Mouse (Mus musculus) erythroblast, embryonic 14.5 days (primary cell): ENCODE data around the gene Traf4. TPM values are rescaled to one million over a fixed set of nuclear protein-coding genes. Genes with fewer than 3 reads are reported as not detected.

Experiments
- H3K27me3 ChIP-seq: 2 replicates; pipeline ENCODE4 v1.6.1; 2012; ENCODE audit warnings: inconsistent platforms; ENCODE audit not compliant: control insufficient read depth
- H3K36me3 ChIP-seq: 2 replicates; pipeline ENCODE4 v1.6.1; 2012; ENCODE audit warnings: mild to moderate bottlenecking, inconsistent platforms; ENCODE audit not compliant: control insufficient read depth
- H3K4me1 ChIP-seq: 2 replicates; pipeline ENCODE4 v1.6.1; 2012; ENCODE audit warnings: inconsistent platforms; ENCODE audit not compliant: control insufficient read depth
- H3K4me3 ChIP-seq: replicated peaks from 2 replicates; pipeline ENCODE3; 2012; ENCODE audit warnings: moderate library complexity, mild to moderate bottlenecking, inconsistent platforms
- H3K9me3 ChIP-seq: 2 replicates; pipeline ENCODE4 v1.6.1; 2012; ENCODE audit warnings: low read length, inconsistent platforms, mixed read lengths; ENCODE audit not compliant: control insufficient read depth
- GATA1 ChIP-seq: IDR thresholded peaks from 2 replicates; pipeline ENCODE4 v1.6.1; 2012; ENCODE audit warnings: low read length, inconsistent platforms, mixed read lengths
- TAL1 ChIP-seq: IDR thresholded peaks from 3 replicates; pipeline ENCODE4 v1.6.1; 2012; ENCODE audit warnings: low read length, inconsistent platforms, mixed read lengths
- polyA plus RNA-seq: library from polyadenylated mRNA; stranded (reverse); fragments of >175 nt; gene quantifications from 2 replicates; pipeline ENCODE4 v1.2.3, GENCODE M21; 2012

Traf4 gene
- polyA plus RNA-seq, 1 experiment, result 7.2 TPM

DNA sequence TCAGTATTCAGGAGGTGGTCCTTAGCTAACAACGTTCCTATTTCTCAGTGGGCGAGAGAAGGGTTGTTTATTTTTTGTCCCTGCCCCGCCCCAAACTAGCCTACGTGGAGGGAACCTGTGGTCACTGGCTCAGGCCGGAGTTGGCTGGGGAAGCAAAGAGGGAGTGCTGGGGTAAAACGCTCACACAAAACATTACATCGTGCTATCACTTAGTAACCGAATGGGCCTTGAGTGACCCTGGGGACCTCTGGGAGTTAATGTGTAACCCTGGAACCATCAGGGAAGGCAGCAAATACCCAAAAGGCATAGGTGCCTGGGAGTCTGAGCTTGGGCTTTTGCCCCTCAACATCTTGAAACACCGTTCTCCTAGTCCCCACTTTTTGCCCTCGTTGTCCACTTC lies 12.0 kb upstream of the Traf4 start:
- Histone ChIP-seq H3K9me3 (no peaks in the 10 kb centered on the region), H3K27me3 (no peaks in the 10 kb centered on the region), H3K36me3 (peaks cover 45% of the 10 kb centered on the region), H3K4me1 (peaks cover 77% of the 10 kb centered on the region), H3K4me3 (peak overlapping the region; percentile 88)
- TF ChIP-seq GATA1 (no peak), TAL1 (no peak)

DNA sequence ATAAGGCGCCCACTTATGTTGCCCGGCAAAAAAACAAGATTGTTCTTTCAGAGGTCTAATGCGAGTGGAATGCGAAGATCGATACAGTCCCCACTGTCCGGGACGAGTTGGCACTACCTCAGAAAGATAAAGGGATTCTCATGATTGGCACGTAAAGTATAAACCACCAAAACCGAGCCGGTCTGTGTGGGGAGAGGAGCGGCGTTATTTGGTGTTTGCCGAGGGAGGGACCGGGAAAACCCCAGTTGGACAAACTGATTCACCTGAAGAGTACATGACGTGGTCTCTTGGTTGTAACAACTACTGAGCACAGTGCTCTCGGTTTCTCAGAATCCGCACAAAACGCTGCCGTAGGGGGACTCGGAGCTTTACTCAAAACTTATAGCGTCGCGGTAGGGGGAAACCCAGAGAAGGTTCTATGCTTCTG lies 11.5 kb upstream of the Traf4 start:
- TF ChIP-seq GATA1, result no peak
- no peak for TF ChIP-seq TAL1
- H3K27me3 ChIP-seq, result no peaks in the 10 kb centered on the region
- peaks cover 45% of the 10 kb centered on the region for H3K36me3 ChIP-seq
- H3K4me1 ChIP-seq, result peaks cover 77% of the 10 kb centered on the region
- peak overlapping the region; percentile 88 for H3K4me3 ChIP-seq
- H3K9me3 ChIP-seq, result no peaks in the 10 kb centered on the region

DNA sequence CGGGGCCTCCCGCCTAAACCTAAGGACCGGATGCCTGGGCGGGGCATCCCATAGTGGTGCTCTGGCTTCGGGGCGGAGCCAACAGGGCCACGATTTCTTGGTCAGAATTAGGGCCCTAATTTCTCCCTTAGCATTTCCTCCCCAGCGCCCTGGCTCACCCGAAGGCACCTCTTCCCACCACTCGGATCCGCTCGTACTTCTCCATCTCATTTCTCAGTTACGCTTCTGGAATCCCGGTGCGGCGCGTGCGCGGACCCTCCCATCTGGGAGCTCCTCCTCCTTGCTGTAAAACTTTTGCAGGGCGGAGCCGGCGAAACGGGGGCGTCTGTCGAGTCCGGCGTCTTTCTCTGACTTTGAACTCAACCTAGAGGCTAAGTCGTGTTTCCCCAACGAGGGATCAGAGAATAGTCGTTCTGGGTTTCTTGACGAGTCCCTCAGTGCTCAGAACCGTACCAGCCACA lies 11.0 kb upstream of the Traf4 start, which contains the start of the genes Nek8 and Tlcd1:
Gene Nek8, minus strand, starts transcription at position 274 of the 461 bp plus-strand sequence.
Gene Tlcd1, plus strand, starts transcription at position 310 of the 461 bp plus-strand sequence.
- H3K27me3 ChIP-seq, result no peaks in the 10 kb centered on the region
- H3K4me3 ChIP-seq, result peak within 1 kb of the TSS; percentile 88
- H3K9me3 ChIP-seq, result no peaks in the 10 kb centered on the region
- H3K4me1 ChIP-seq, result peaks cover 75% of the 10 kb centered on the region
- TF ChIP-seq TAL1 (no peak), GATA1 (no peak)
- peaks cover 44% of the 10 kb centered on the region for H3K36me3 ChIP-seq

DNA sequence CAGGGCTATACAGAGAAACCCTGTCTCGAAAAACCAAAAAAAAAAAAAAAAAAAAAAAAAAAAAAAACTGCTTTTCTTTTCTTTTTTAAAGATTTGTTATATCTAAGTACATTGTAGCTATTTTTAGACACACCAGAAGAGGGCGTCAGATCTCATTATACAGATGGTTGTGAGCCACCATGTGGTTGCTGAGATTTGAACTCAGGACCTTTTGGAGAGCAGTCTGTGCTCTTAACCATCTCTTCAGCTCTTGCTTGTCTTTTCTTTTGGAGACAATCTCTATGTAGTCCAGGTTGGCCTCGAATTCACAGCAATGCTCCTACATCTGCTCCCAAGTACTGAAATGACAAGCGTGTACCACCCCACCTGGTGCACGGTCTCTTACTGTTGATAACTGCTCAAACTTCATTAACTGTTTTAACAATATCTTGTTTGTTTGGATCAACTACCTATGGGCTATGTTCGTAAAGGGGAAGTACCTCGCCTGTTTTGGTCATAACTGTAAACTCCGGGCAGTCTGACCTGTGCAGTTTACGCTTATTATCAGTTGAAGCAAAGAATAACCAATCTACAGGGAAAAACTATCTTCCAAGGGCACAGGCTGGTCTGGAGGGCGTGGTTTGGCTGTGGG lies 10.5 kb upstream of the Traf4 start:
- H3K4me3 ChIP-seq, result peak overlapping the region; percentile 88
- H3K36me3 ChIP-seq, result peaks cover 43% of the 10 kb centered on the region
- H3K9me3 ChIP-seq, result no peaks in the 10 kb centered on the region
- H3K4me1 ChIP-seq, result peaks cover 73% of the 10 kb centered on the region
- H3K27me3 ChIP-seq, result no peaks in the 10 kb centered on the region
- TF ChIP-seq GATA1, result no peak
- no peak for TF ChIP-seq TAL1

DNA sequence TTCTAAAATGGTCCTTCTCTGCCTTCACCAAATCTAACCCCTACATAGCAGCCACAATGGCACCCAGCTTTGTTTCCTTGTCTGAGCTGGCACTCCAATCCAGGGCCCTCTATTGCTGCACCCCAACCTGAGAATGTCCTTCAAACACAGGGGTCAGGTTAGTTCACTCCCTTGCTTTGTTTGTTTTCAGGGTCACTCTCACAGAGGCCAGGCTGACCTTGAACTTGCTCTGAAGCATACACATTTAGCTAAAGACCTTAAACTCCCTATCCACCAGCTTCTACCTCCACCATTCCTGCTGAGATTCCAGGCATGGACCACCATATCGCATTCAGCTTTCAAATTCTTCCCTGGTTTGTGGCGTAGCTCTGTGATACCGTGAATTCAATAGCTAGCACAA lies 9.1 kb upstream of the Traf4 start:
- Histone ChIP-seq H3K4me3 (no peak overlapping the region), H3K9me3 (no peaks in the 10 kb centered on the region), H3K36me3 (peaks cover 37% of the 10 kb centered on the region), H3K4me1 (peaks cover 73% of the 10 kb centered on the region), H3K27me3 (no peaks in the 10 kb centered on the region)
- TF ChIP-seq TAL1, result no peak
- no peak for TF ChIP-seq GATA1

DNA sequence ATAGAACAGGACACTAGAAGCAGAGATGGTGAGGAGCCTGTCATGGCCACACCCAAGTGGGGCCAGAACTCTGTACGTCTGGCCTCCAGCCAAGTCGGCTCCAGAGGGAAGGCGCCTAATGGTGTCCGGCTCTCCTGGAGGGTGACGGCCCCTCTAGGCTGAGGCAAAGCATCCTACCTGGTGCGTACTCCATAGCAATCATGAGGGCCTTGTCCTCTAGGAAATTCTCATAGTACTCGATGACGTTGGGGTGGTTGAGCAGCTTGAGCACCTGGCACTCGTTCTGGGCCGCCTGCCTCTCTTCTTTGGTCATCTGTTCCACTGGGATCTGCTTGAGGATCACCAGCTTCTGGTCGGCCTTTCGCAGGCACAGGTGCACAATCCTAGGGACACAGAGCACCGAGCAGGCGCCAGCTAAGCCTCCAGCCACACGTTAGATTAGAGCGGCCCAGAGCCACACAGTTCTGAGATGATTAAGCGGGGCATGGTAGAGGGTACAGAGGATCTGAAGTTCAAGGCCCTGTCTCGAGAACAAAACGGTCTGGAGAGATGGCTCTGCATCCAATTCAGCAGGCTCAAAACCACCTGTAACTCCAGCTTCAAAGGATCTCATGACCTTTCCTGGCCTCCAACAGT lies 7.5 kb upstream of the Traf4 start:
- no peaks in the 10 kb centered on the region for H3K27me3 ChIP-seq
- peaks cover 30% of the 10 kb centered on the region for H3K36me3 ChIP-seq
- H3K9me3 ChIP-seq, result no peaks in the 10 kb centered on the region
- H3K4me1 ChIP-seq, result peaks cover 79% of the 10 kb centered on the region
- H3K4me3 ChIP-seq, result no peak overlapping the region
- TF ChIP-seq TAL1 (no peak), GATA1 (no peak)

DNA sequence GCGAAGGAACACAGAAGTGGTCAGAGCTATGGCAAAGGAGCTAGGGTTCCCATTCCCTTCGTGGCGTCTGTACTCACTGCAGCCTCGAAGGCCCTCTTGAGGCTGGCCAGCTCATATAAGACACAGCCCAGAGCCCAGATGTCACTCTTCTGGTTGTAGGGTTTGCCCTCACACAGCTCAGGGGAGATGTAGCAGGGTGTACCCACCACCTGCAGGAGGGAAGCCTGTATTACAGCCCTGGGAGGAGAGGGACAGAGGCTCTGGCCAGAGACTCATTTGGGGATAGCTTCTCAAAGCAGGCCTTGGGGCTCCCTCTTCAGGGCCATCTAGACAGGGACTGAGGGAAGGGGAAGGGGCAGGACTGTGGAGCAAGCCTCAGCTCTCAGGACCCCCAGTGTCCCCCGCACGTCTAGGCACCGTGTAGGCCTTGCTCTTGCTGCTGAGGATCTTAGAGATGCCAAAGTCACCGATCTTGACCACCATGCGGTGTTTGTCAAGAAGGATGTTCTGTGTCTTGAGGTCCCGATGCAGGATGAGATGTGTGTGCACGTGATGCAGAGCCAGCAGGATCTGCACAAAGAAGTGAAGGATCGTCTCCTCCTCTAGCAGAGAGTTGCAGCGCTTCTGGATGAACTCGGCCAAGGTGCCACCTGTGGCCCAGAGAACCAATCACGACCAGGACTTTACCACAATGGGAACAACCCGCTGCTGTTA lies 6.8 kb upstream of the Traf4 start:
- Histone ChIP-seq H3K4me3 (no peak overlapping the region), H3K27me3 (no peaks in the 10 kb centered on the region), H3K4me1 (peaks cover 79% of the 10 kb centered on the region), H3K9me3 (no peaks in the 10 kb centered on the region), H3K36me3 (peaks cover 37% of the 10 kb centered on the region)
- TF ChIP-seq TAL1 (no peak), GATA1 (no peak)

DNA sequence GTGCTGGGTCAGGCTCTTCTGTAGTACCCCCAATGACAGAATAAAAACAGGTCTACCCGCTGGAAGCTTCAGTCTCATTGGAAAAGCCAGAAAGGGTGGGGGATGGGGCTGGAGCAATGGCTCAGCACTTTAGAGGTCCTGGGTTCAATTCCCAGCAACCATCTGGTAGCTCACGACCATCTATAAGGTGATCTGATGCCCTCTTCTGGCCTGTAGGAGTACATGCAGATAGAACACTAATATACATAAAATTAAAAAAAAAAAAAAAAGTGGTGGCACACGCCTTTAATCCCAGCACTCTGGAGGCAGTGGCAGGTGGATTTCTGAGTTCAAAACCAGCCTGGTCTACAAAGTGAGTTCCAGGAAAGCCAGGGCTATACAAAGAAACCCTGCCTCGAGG lies 5.9 kb upstream of the Traf4 start:
- TF ChIP-seq GATA1 (no peak), TAL1 (no peak)
- H3K27me3 ChIP-seq, result no peaks in the 10 kb centered on the region

DNA sequence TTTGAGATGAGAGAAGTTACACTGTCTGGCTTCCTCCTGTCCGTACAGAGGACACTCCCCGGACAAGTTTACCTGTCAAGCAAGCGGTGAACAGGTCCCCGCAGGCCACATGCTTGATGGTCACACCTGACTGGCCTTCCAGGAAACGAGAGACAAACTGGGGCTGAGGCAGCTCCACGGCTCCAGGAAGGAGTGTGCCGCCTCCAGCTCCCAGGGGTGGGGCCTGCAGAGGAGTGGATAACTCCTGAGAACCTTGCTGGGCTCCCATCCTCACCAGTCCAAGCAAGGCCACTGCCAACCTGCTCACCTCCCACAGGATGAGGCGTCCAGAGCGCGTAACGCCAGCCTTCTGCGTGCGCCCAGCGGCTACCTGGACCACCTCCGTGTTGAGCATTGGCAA lies 4.9 kb upstream of the Traf4 start:
- TF ChIP-seq GATA1, result no peak
- no peak for TF ChIP-seq TAL1
- Histone ChIP-seq H3K4me1 (peaks cover 90% of the 10 kb centered on the region), H3K9me3 (no peaks in the 10 kb centered on the region), H3K36me3 (peaks cover 47% of the 10 kb centered on the region), H3K4me3 (peak overlapping the region; percentile 14), H3K27me3 (no peaks in the 10 kb centered on the region)

More for the DNA sequence above, 5.9 kb upstream of the Traf4 start:
- Histone ChIP-seq H3K4me1 (peaks cover 88% of the 10 kb centered on the region), H3K4me3 (no peak overlapping the region), H3K9me3 (no peaks in the 10 kb centered on the region), H3K36me3 (peaks cover 44% of the 10 kb centered on the region)
